Mouse (Mus musculus) CH12.LX (cell line): ENCODE measurements around the gene Ctdspl2.

Experiments
- CHD1 ChIP-seq: IDR thresholded peaks from 2 replicates; pipeline ENCODE4 v1.6.1; 2012; ENCODE audit warnings: low read depth, low read length, improper control_type of control experiment, inconsistent platforms
- CTCF ChIP-seq, 2 experiments: IDR thresholded peaks in 1 of 2; conservative IDR thresholded peaks in 1 of 2; 2 replicates each; pipeline ENCODE4 v1.5.1; 2011 to 2012; ENCODE audit warnings: low read depth in 2 of 2, low read length in 2 of 2, improper control_type of control experiment in 1 of 2, inconsistent platforms in 1 of 2, mild to moderate bottlenecking in 1 of 2, moderate library complexity in 1 of 2
- ELF1 ChIP-seq: IDR thresholded peaks from 2 replicates; pipeline ENCODE4 v1.6.1; 2014; ENCODE audit warnings: low read depth, mild to moderate bottlenecking, inconsistent platforms, low read length, improper control_type of control experiment
- EP300 ChIP-seq: IDR thresholded peaks from 2 replicates; pipeline ENCODE4 v1.6.1; 2011; ENCODE audit warnings: low read length, improper control_type of control experiment
- GABPA ChIP-seq: IDR thresholded peaks from 2 replicates; pipeline ENCODE4 v1.6.1; 2012; ENCODE audit warnings: low read depth, low read length, improper control_type of control experiment, inconsistent platforms; ENCODE audit not compliant: insufficient replicate concordance
- KAT2A ChIP-seq: IDR thresholded peaks from 2 replicates; pipeline ENCODE4 v1.6.1; 2012; ENCODE audit warnings: low read length, improper control_type of control experiment, inconsistent platforms; ENCODE audit not compliant: insufficient replicate concordance
- MEF2A ChIP-seq: IDR thresholded peaks from 2 replicates; pipeline ENCODE4 v1.6.1; 2014; ENCODE audit warnings: low read depth, mild to moderate bottlenecking, inconsistent platforms, low read length, improper control_type of control experiment, borderline replicate concordance
- NELFE ChIP-seq: IDR thresholded peaks from 2 replicates; pipeline ENCODE4 v1.6.1; 2011; ENCODE audit warnings: low read depth, low read length, improper control_type of control experiment
- POLR2A ChIP-seq: IDR thresholded peaks from 2 replicates; pipeline ENCODE4 v1.6.1; 2011; ENCODE audit warnings: low read depth, mild to moderate bottlenecking, improper control_type of control experiment, low read length
- RCOR1 ChIP-seq: conservative IDR thresholded peaks from 2 replicates; pipeline ENCODE4 v1.6.1; 2012; ENCODE audit warnings: low read depth, mild to moderate bottlenecking, inconsistent platforms, low read length, improper control_type of control experiment
- TBP ChIP-seq: conservative IDR thresholded peaks from 2 replicates; pipeline ENCODE4 v1.6.1; 2011; ENCODE audit warnings: low read depth, low read length, improper control_type of control experiment
- USF1 ChIP-seq: IDR thresholded peaks from 2 replicates; pipeline ENCODE4 v1.6.1; 2014; ENCODE audit warnings: low read depth, mild to moderate bottlenecking, inconsistent platforms, low read length, improper control_type of control experiment

DNA sequence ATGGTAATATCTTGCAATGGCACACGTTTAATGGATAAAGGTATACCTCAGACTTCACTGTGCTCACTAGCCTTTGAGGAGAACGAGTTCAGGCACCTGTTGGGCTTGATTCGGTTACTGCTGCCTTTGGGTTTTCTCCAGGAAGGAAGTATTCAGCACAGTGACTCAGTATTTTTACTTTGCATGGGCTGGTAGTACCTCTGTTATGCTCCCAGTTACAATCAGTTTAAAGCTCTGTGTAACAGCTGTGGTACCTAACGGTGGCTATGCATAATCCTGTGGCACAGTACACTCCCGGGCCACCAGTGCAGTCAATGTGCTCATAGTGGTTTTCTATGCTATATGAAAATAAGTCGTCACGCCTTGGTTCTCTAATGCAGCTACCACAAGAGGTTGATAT, 55.6 kb downstream of the Ctdspl2 start:
- TF ChIP-seq RCOR1 = no peak
- TF ChIP-seq KAT2A = no peak
- no peak for TF ChIP-seq NELFE
- TF ChIP-seq POLR2A = no peak
- no peak for TF ChIP-seq ELF1
- TF ChIP-seq CTCF (conservative IDR thresholded peaks at IDR 0.05 in 1 of 2, IDR thresholded peaks at IDR 0.05 in 1 of 2; ENCODE audit: low read depth in 2 of 2, low read length in 2 of 2) = no peak
- TF ChIP-seq MEF2A = no peak
- TF ChIP-seq CHD1 = no peak
- TF ChIP-seq EP300 = no peak
- no peak for TF ChIP-seq USF1
- no peak for TF ChIP-seq TBP
- no peak for TF ChIP-seq GABPA
